Mouse (Mus musculus): ENCODE measurements around the gene Snip1. TPM values are rescaled to one million over a fixed set of nuclear protein-coding genes. Genes with fewer than 3 reads are reported as not detected.

Gene Snip1
- polyA plus RNA-seq, 1 experiment from 2014 or later, result 43.1 TPM

DNA sequence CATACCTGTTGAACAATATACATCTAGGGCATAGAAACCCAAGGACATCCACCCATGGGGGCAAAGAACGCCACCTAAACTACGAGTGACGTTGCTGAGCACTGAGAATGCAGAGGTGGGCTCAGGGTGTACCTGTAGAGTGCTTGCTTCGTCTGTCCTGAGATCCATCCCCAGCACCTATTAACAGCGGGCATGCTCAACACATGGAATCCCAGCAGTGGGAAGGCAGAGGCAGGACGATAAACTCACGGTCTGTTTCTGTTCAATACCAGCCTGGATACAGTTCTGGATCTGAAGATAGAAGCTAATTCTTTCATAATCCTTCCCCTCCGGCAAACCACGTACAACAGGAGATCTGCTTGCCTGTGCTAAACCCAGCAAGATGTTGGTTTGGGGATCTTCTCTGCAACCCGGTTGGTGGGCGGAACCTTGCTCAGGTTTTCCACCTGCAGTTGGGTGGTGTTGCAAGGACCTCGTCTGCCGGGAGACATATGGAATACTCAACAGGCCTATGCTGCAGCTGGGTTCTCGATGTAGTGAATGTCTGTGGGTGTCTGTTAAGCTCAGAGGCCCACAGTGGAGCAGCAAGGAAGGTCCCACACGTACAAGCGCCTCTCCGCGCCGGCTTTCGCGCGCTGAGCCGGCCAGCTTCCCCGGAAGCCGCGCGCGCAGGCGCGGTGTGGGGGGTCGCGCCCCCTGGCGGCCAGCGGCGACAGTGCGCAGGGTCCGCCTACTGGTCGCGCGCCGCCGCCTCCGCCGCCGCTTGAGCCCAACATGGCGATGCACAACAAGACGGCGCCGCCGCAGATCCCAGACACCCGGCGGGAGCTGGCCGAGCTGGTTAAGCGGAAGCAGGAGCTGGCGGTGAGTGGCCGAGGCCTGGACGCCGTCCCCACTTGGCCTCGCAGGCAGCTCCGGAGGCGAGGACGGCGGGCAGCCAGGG is 18.2 kb downstream of the Snip1 start, which contains the start of gene Meaf6:
Gene Meaf6, plus strand, starts transcription at position 732 of the 943 bp plus-strand sequence.
- Histone ChIP-seq H3K27ac (replicated peaks; ENCODE audit: low read depth, low read length) (peak within 1 kb of the TSS; percentile 92), H3K4me2 (ENCODE audit: low read depth, low read length) (peak within 1 kb of the TSS; percentile 56), H3K36me3 (replicated peaks; ENCODE audit: control insufficient read depth, insufficient read depth, low read depth, low read length) (no peaks in the 10 kb centered on the region; the same call in 1 of the 2 replicates), H3K4me3 (ENCODE audit: low read depth, low read length) (peak within 1 kb of the TSS; percentile 82), H3K9me3 (replicated peaks; ENCODE audit: control insufficient read depth, low read length) (no peaks in the 10 kb centered on the region), H3K4me1 (ENCODE audit: control insufficient read depth, insufficient read depth, low read length) (no peaks in the 10 kb centered on the region; the same call in 1 of the 2 replicates), H3K9ac (replicated peaks; ENCODE audit: low read length) (peak within 1 kb of the TSS; percentile 96), H3K27me3 (ENCODE audit: control insufficient read depth, insufficient read depth, low read length) (no peaks in the 10 kb centered on the region)
- DNase-seq (ENCODE audit: low spot score) (peak; percentile 90), ATAC-seq (replicated peaks; ENCODE audit: insufficient number of reproducible peaks, low FRiP score, low TSS enrichment, low read depth) (peak; percentile 84)
- WGBS, result 1% methylated on average over 63 of the region's 63 CpGs

DNA sequence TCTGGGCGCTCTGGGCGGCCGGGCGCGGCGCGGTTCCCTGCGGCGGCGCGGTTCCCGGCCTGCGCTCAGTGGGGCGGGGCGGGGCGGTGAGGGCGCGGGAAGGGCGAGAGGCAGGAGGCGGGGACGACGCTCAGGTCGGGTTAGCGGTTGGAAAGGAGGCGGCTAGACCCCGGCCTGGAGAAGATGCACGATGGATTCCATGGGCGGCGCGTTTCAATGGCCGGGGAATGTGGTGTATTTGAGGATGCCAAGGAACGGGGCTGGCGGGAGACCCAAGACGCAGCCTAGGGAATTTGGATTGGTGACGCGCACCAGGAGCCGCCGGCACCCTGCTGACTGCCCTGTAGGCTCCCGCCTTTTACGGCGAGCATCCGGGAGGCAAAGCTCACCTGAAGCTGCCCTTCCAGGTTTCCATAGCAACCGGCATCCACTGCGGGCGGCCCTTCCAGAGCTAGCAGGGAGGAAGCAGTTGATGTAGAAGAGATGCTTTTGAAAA is 18.9 kb downstream of the Snip1 start:
- under 1% methylated on average over 44 of the region's 45 CpGs for WGBS
- DNase-seq (ENCODE audit: low spot score) (peak; percentile 78), ATAC-seq (replicated peaks; ENCODE audit: insufficient number of reproducible peaks, low FRiP score, low TSS enrichment, low read depth) (peak; percentile 85)
- Histone ChIP-seq H3K27ac (replicated peaks; ENCODE audit: low read depth, low read length) (peak overlapping the region; percentile 92), H3K36me3 (replicated peaks; ENCODE audit: control insufficient read depth, insufficient read depth, low read depth, low read length) (peaks cover 2% of the 10 kb centered on the region; the same call in 1 of the 2 replicates), H3K9me3 (replicated peaks; ENCODE audit: control insufficient read depth, low read length) (no peaks in the 10 kb centered on the region), H3K27me3 (ENCODE audit: control insufficient read depth, insufficient read depth, low read length) (no peaks in the 10 kb centered on the region), H3K4me3 (ENCODE audit: low read depth, low read length) (peak overlapping the region; percentile 82), H3K4me1 (ENCODE audit: control insufficient read depth, insufficient read depth, low read length) (no peaks in the 10 kb centered on the region; the same call in 1 of the 2 replicates), H3K9ac (replicated peaks; ENCODE audit: low read length) (peak overlapping the region; percentile 96), H3K4me2 (ENCODE audit: low read depth, low read length) (peak overlapping the region; percentile 56)

DNA sequence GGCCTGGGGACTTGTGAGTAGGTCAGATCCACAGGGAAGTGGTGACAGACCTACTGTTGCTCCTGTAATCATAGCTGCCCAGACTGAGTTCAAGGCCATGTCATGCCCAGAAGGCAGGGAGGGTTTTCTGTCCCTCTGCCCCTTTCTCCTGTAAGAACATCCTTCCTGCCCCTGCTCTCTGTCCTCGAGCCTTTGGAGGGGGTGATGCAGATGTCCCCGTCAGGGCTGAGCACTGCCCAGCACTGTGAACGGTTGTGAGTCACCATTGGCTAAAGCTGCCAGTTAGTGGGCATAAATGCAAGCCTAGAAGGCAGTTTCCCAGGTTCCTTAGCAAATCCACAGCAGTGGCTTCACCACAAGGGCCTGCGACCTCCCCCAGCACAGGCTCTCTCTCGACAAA is 26.6 kb downstream of the Snip1 start:
- Histone ChIP-seq H3K27ac (replicated peaks; ENCODE audit: low read depth, low read length) (no peak overlapping the region), H3K9ac (replicated peaks; ENCODE audit: low read length) (no peak overlapping the region), H3K27me3 (ENCODE audit: control insufficient read depth, insufficient read depth, low read length) (no peaks in the 10 kb centered on the region), H3K9me3 (replicated peaks; ENCODE audit: control insufficient read depth, low read length) (no peaks in the 10 kb centered on the region), H3K4me1 (ENCODE audit: control insufficient read depth, insufficient read depth, low read length) (no peaks in the 10 kb centered on the region), H3K36me3 (replicated peaks; ENCODE audit: control insufficient read depth, insufficient read depth, low read depth, low read length) (peaks cover 8% of the 10 kb centered on the region), H3K4me2 (ENCODE audit: low read depth, low read length) (no peak overlapping the region), H3K4me3 (ENCODE audit: low read depth, low read length) (no peak overlapping the region)
- DNase-seq (ENCODE audit: low spot score) (no peak), ATAC-seq (replicated peaks; ENCODE audit: insufficient number of reproducible peaks, low FRiP score, low TSS enrichment, low read depth) (no peak)
- WGBS, result 93% methylated on average over 5 of the region's 5 CpGs

DNA sequence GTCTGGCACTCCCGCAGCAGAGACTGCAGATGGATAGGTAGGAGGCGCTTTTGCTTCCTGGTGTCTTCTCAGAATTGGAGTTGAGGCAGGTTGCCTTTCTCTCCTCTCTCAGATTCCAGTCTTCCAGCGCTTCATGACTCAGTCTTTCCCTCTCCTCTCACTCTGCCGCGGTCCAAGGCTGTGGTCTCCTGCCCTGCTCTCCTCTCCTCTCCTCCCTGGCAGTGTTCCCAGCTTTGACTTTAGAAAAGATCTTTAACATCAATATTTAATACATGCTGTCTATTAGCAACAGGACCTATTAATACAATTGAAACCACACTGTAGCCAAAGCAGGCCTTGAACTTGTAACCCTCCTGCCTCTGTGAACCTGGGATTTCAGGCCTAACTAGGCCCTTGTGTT is 29.6 kb downstream of the Snip1 start:
- H3K36me3 ChIP-seq (replicated peaks; ENCODE audit: control insufficient read depth, insufficient read depth, low read depth, low read length), result peaks cover 2% of the 10 kb centered on the region; the same call in 1 of the 2 replicates
- no peaks in the 10 kb centered on the region for H3K4me1 ChIP-seq (ENCODE audit: control insufficient read depth, insufficient read depth, low read length)
- no peak for DNase-seq (ENCODE audit: low spot score)
- no peak overlapping the region for H3K4me3 ChIP-seq (ENCODE audit: low read depth, low read length)
- H3K27ac ChIP-seq (replicated peaks; ENCODE audit: low read depth, low read length), result no peak overlapping the region
- ATAC-seq (replicated peaks; ENCODE audit: insufficient number of reproducible peaks, low FRiP score, low TSS enrichment, low read depth), result no peak
- H3K4me2 ChIP-seq (ENCODE audit: low read depth, low read length), result no peak overlapping the region
- no peaks in the 10 kb centered on the region for H3K27me3 ChIP-seq (ENCODE audit: control insufficient read depth, insufficient read depth, low read length)
- WGBS, result 95% methylated on average over 5 of the region's 5 CpGs
- no peak overlapping the region for H3K9ac ChIP-seq (replicated peaks; ENCODE audit: low read length)
- H3K9me3 ChIP-seq (replicated peaks; ENCODE audit: control insufficient read depth, low read length), result no peaks in the 10 kb centered on the region

DNA sequence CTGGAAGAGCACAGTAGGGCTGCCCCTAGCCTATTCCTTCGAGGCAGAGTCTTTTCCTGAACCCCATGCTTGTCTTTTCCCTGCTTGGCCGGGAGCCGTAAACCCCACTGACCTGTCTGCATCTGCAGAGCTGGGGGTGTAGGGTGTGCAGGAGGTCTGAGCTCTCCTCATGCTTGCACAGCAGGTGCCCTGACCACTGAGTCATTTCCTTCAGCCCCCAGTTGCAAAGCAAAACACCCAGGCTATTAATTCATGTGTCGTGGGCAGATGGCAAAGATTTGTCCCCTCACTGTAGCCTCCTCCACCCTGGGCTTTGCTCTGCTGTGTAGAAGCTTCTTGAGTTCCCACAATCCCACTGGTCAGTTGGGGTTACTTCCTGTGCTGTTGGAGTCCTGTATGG is 30.9 kb downstream of the Snip1 start:
- no peaks in the 10 kb centered on the region for H3K4me1 ChIP-seq (ENCODE audit: control insufficient read depth, insufficient read depth, low read length)
- DNase-seq (ENCODE audit: low spot score), result no peak
- no peak overlapping the region for H3K27ac ChIP-seq (replicated peaks; ENCODE audit: low read depth, low read length)
- 78% methylated on average over 4 of the region's 4 CpGs for WGBS
- no peak overlapping the region for H3K9ac ChIP-seq (replicated peaks; ENCODE audit: low read length)
- H3K4me3 ChIP-seq (ENCODE audit: low read depth, low read length), result no peak overlapping the region
- H3K27me3 ChIP-seq (ENCODE audit: control insufficient read depth, insufficient read depth, low read length), result no peaks in the 10 kb centered on the region
- no peaks in the 10 kb centered on the region for H3K9me3 ChIP-seq (replicated peaks; ENCODE audit: control insufficient read depth, low read length)
- H3K4me2 ChIP-seq (ENCODE audit: low read depth, low read length), result no peak overlapping the region
- no peaks in the 10 kb centered on the region for H3K36me3 ChIP-seq (replicated peaks; ENCODE audit: control insufficient read depth, insufficient read depth, low read depth, low read length)
- no peak for ATAC-seq (replicated peaks; ENCODE audit: insufficient number of reproducible peaks, low FRiP score, low TSS enrichment, low read depth)

DNA sequence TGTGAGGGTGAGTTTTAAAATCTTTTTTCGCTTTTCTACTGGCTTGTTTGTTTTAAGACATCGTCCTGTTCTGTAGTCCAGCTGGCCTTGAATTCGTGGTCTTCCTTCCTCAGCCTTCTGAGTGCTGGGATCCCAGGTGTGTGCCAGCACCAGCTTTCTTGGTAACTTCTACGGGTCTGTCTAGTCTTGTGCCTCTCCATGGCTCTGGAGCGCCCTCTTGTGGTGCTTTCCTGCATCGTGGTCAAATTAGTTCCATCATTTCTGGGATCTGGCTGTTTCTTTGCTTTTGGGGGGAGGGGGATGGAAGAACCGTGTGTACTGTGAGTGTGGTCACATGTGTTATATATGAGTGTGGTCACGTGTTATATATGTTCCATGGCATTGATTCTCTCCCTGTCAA is 33.0 kb downstream of the Snip1 start:
- no peaks in the 10 kb centered on the region for H3K9me3 ChIP-seq (replicated peaks; ENCODE audit: control insufficient read depth, low read length)
- H3K4me2 ChIP-seq (ENCODE audit: low read depth, low read length), result no peak overlapping the region
- WGBS, result 10% methylated on average over 8 of the region's 8 CpGs
- no peak overlapping the region for H3K4me3 ChIP-seq (ENCODE audit: low read depth, low read length)
- H3K4me1 ChIP-seq (ENCODE audit: control insufficient read depth, insufficient read depth, low read length), result no peaks in the 10 kb centered on the region
- no peaks in the 10 kb centered on the region for H3K27me3 ChIP-seq (ENCODE audit: control insufficient read depth, insufficient read depth, low read length)
- H3K36me3 ChIP-seq (replicated peaks; ENCODE audit: control insufficient read depth, insufficient read depth, low read depth, low read length), result peaks cover 3% of the 10 kb centered on the region
- DNase-seq (ENCODE audit: low spot score) (peak; percentile 91), ATAC-seq (replicated peaks; ENCODE audit: insufficient number of reproducible peaks, low FRiP score, low TSS enrichment, low read depth) (peak; percentile 69; the same call in 1 of the 2 replicates)
- H3K27ac ChIP-seq (replicated peaks; ENCODE audit: low read depth, low read length), result no peak overlapping the region
- no peak overlapping the region for H3K9ac ChIP-seq (replicated peaks; ENCODE audit: low read length)

DNA sequence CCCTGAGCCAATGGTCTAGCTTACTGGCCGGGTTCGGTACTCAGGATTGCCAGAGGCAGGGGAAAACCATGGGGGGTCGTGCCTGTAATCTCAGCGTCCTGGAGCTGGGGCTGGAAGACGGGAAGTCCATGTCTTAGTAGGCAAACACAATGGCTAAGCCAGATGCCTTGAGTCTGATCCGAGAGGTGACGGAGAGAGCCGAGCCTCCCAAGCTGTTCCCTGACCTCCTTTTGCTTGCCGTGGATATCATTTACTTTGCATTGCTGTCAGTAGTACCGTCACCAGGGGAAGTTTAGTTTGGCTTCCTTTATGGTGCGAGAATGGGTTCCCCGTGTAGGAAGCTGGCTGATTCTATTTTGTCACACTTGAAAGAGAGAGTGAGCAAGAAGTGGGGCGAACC is 34.9 kb downstream of the Snip1 start:
- 66% methylated on average over 13 of the region's 13 CpGs for WGBS
- no peaks in the 10 kb centered on the region for H3K9me3 ChIP-seq (replicated peaks; ENCODE audit: control insufficient read depth, low read length)
- no peak for ATAC-seq (replicated peaks; ENCODE audit: insufficient number of reproducible peaks, low FRiP score, low TSS enrichment, low read depth)

DNA sequence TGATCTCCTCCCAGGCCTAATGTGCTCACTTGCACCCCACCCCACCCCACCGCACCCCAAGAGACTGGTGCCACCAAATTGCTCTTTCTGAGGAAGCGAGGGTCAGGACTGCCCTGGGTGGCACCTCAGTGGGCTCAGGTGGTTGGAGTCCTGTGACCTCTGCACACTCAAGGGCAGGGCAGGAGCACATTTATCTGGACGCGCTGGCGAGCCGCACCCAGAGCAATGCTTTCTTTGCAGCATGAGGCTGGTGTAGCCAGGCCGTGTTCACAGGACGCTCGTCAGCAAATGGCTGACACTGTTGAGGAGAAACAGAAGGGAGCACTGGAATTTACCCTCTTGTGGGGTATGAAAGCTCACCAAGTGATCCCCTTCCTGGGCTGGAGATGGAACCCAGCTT is 38.9 kb downstream of the Snip1 start:
- ATAC-seq (replicated peaks; ENCODE audit: insufficient number of reproducible peaks, low FRiP score, low TSS enrichment, low read depth), result no peak
- WGBS, result 91% methylated on average over 9 of the region's 9 CpGs
- Histone ChIP-seq H3K9ac (replicated peaks; ENCODE audit: low read length) (no peak overlapping the region), H3K4me2 (ENCODE audit: low read depth, low read length) (no peak overlapping the region), H3K36me3 (replicated peaks; ENCODE audit: control insufficient read depth, insufficient read depth, low read depth, low read length) (peaks cover 3% of the 10 kb centered on the region), H3K9me3 (replicated peaks; ENCODE audit: control insufficient read depth, low read length) (no peaks in the 10 kb centered on the region), H3K27me3 (ENCODE audit: control insufficient read depth, insufficient read depth, low read length) (no peaks in the 10 kb centered on the region), H3K4me1 (ENCODE audit: control insufficient read depth, insufficient read depth, low read length) (no peaks in the 10 kb centered on the region), H3K27ac (replicated peaks; ENCODE audit: low read depth, low read length) (no peak overlapping the region), H3K4me3 (ENCODE audit: low read depth, low read length) (no peak overlapping the region)
- DNase-seq (ENCODE audit: low spot score), result no peak

More for the DNA sequence above, 34.9 kb downstream of the Snip1 start:
- Histone ChIP-seq H3K9ac (replicated peaks; ENCODE audit: low read length) (no peak overlapping the region), H3K36me3 (replicated peaks; ENCODE audit: control insufficient read depth, insufficient read depth, low read depth, low read length) (peaks cover 3% of the 10 kb centered on the region), H3K4me1 (ENCODE audit: control insufficient read depth, insufficient read depth, low read length) (no peaks in the 10 kb centered on the region), H3K4me2 (ENCODE audit: low read depth, low read length) (no peak overlapping the region), H3K27ac (replicated peaks; ENCODE audit: low read depth, low read length) (no peak overlapping the region), H3K27me3 (ENCODE audit: control insufficient read depth, insufficient read depth, low read length) (no peaks in the 10 kb centered on the region), H3K4me3 (ENCODE audit: low read depth, low read length) (no peak overlapping the region)
- no peak for DNase-seq (ENCODE audit: low spot score)
